Mouse (Mus musculus) 416B (cell line): ENCODE results near the gene Bmx.

Experiments used
- DNase-seq: peaks from one replicate; pipeline ENCODE4 v3.0.0; 2011; ENCODE audit warnings: low read depth

The Bmx gene

GRCm38 (mm10) chrX:164175311-164175710, 82.7 kb downstream of the Bmx start:
- no peak for DNase-seq

GRCm38 (mm10) chrX:164173880-164174279, 84.1 kb downstream of the Bmx start:
- DNase-seq: no peak

- no peak for DNase-seq
Observed at GRCm38 (mm10) chrX:164171034-164171433, 87.0 kb downstream of the Bmx start.

GRCm38 (mm10) chrX:164164681-164165080, 93.3 kb downstream of the Bmx start:
- DNase-seq: no peak

- no peak for DNase-seq
Observed at GRCm38 (mm10) chrX:164154594-164154993, 103.4 kb downstream of the Bmx start.

- no peak for DNase-seq
Observed at GRCm38 (mm10) chrX:164153606-164154005, 104.4 kb downstream of the Bmx start.

- DNase-seq: no peak
Observed at GRCm38 (mm10) chrX:164152703-164153102, 105.3 kb downstream of the Bmx start.

GRCm38 (mm10) chrX:164145463-164146250, 112.3 kb downstream of the Bmx start:
- no peak for DNase-seq
